Mouse (Mus musculus) MEL (cell line): ENCODE measurements around the gene Neurl2. TPM values are rescaled to one million over a fixed set of nuclear protein-coding genes. Genes with fewer than 3 reads are reported as not detected.

ENCODE experiments used
- DNase-seq: peaks from one replicate; pipeline ENCODE4 v3.0.0; 2011; ENCODE audit warnings: low read depth, low spot score
- H3K27ac ChIP-seq: 2 replicates; pipeline ENCODE4 v1.5.1; 2012; ENCODE audit warnings: low read depth, mild to moderate bottlenecking, control low read depth, low read length, moderate library complexity; ENCODE audit not compliant: control insufficient read depth
- H3K27me3 ChIP-seq, 2 experiments: fragments of 150-350 bp in 1 of 2; sonication (generic) in 1 of 2; 2 replicates each; pipeline ENCODE4 v1.6.1; 2012; ENCODE audit warnings: low read length in 2 of 2, mild to moderate bottlenecking in 2 of 2, improper control_type of control experiment in 1 of 2, moderate library complexity in 1 of 2; ENCODE audit not compliant: insufficient read depth in 2 of 2, control insufficient read depth in 1 of 2
- H3K36me3 ChIP-seq, 2 experiments: 2 replicates each; pipeline ENCODE4 v1.6.1; 2012 to 2014; ENCODE audit warnings: low read length in 2 of 2, improper control_type of control experiment in 1 of 2, inconsistent platforms in 1 of 2, mild to moderate bottlenecking in 1 of 2; ENCODE audit not compliant: insufficient read depth in 2 of 2, control insufficient read depth in 1 of 2
- H3K4me1 ChIP-seq, 2 experiments: fragments of 150-350 bp in 1 of 2; sonication (generic) in 1 of 2; 2 replicates each; pipeline ENCODE4 v1.6.1; 2012; ENCODE audit warnings: low read length in 2 of 2, improper control_type of control experiment in 1 of 2, mild to moderate bottlenecking in 1 of 2; ENCODE audit not compliant: insufficient read depth in 2 of 2, control insufficient read depth in 1 of 2
- H3K4me3 ChIP-seq, 2 experiments: fragments of 150-350 bp in 1 of 2; sonication (generic) in 1 of 2; 2 replicates each; pipeline ENCODE4 v1.5.1; 2012; ENCODE audit warnings: low read depth in 2 of 2, low read length in 2 of 2, mild to moderate bottlenecking in 2 of 2, moderate library complexity in 2 of 2, control low read depth in 1 of 2, improper control_type of control experiment in 1 of 2; ENCODE audit not compliant: control insufficient read depth in 1 of 2, insufficient read depth in 1 of 2
- H3K79me2 ChIP-seq: 2 replicates; pipeline ENCODE4 v1.6.1; 2012; ENCODE audit warnings: mild to moderate bottlenecking, low read length, moderate library complexity; ENCODE audit not compliant: control insufficient read depth, poor library complexity, insufficient read depth
- H3K9ac ChIP-seq: 2 replicates; pipeline ENCODE4 v1.6.1; 2012; ENCODE audit warnings: low read depth, mild to moderate bottlenecking, control low read depth, low read length, moderate library complexity; ENCODE audit not compliant: control insufficient read depth, poor library complexity, severe bottlenecking
- H3K9me3 ChIP-seq: fragments of 150-350 bp; sonication (generic); replicated peaks from 2 replicates; pipeline ENCODE4 v1.6.1; 2012; ENCODE audit warnings: mild to moderate bottlenecking, low read length, improper control_type of control experiment, moderate library complexity; ENCODE audit not compliant: insufficient read depth
- CHD1 ChIP-seq: IDR thresholded peaks from 2 replicates; pipeline ENCODE4 v1.6.1; 2012; ENCODE audit warnings: low read depth, mild to moderate bottlenecking, inconsistent platforms, low read length, improper control_type of control experiment
- CTCF ChIP-seq, 3 experiments: IDR thresholded peaks in 2 of 3; conservative IDR thresholded peaks in 1 of 3; 2 replicates each; pipeline ENCODE4 v1.5.1; 2011 to 2012; ENCODE audit warnings: low read length in 3 of 3, low read depth in 2 of 3, mild to moderate bottlenecking in 2 of 3, improper control_type of control experiment in 1 of 3, inconsistent platforms in 1 of 3, mixed read lengths in 1 of 3, moderate library complexity in 1 of 3; ENCODE audit not compliant: control insufficient read depth in 1 of 3, insufficient read depth in 1 of 3, poor library complexity in 1 of 3, severe bottlenecking in 1 of 3
- E2F4 ChIP-seq: IDR thresholded peaks from 2 replicates; pipeline ENCODE4 v1.6.1; 2011; ENCODE audit warnings: low read depth, low read length, improper control_type of control experiment, borderline replicate concordance
- ELF1 ChIP-seq: IDR thresholded peaks from 2 replicates; pipeline ENCODE4 v1.6.1; 2014; ENCODE audit warnings: low read depth, mild to moderate bottlenecking, inconsistent platforms, low read length, improper control_type of control experiment, moderate library complexity
- ETS1 ChIP-seq: IDR thresholded peaks from 2 replicates; pipeline ENCODE4 v1.6.1; 2012; ENCODE audit warnings: low read depth, mild to moderate bottlenecking, inconsistent platforms, low read length, improper control_type of control experiment, moderate library complexity
- GABPA ChIP-seq: IDR thresholded peaks from 2 replicates; pipeline ENCODE4 v1.6.1; 2012; ENCODE audit warnings: low read depth, mild to moderate bottlenecking, inconsistent platforms, low read length, improper control_type of control experiment, moderate library complexity
- JUND ChIP-seq: IDR thresholded peaks from 2 replicates; pipeline ENCODE4 v1.6.1; 2011; ENCODE audit warnings: low read depth, mild to moderate bottlenecking, improper control_type of control experiment, low read length
- MAFK ChIP-seq: IDR thresholded peaks from 2 replicates; pipeline ENCODE4 v1.6.1; 2011; ENCODE audit warnings: low read depth, mild to moderate bottlenecking, low read length, improper control_type of control experiment, borderline replicate concordance
- MAZ ChIP-seq: IDR thresholded peaks from 2 replicates; pipeline ENCODE4 v1.6.1; 2012; ENCODE audit warnings: low read depth, mild to moderate bottlenecking, inconsistent platforms, low read length, improper control_type of control experiment
- SIN3A ChIP-seq: IDR thresholded peaks from 2 replicates; pipeline ENCODE4 v1.6.1; 2012; ENCODE audit warnings: low read length, improper control_type of control experiment, inconsistent platforms
- TBP ChIP-seq: IDR thresholded peaks from 2 replicates; pipeline ENCODE4 v1.8.0; 2011; ENCODE audit warnings: low read depth, low read length, improper control_type of control experiment
- TCF12 ChIP-seq: IDR thresholded peaks from 2 replicates; pipeline ENCODE4 v1.6.1; 2014; ENCODE audit warnings: low read depth, mild to moderate bottlenecking, inconsistent platforms, low read length, improper control_type of control experiment, moderate library complexity
- USF2 ChIP-seq, 2 experiments: IDR thresholded peaks; 2 replicates each; pipeline ENCODE4 v1.6.1; 2011 to 2012; ENCODE audit warnings: improper control_type of control experiment in 2 of 2, low read length in 2 of 2, borderline replicate concordance in 1 of 2, inconsistent platforms in 1 of 2, low read depth in 1 of 2, mild to moderate bottlenecking in 1 of 2; ENCODE audit not compliant: insufficient read depth in 1 of 2
- ZC3H11A ChIP-seq: IDR thresholded peaks from 2 replicates; pipeline ENCODE4 v1.6.1; 2012; ENCODE audit warnings: low read depth, mild to moderate bottlenecking, inconsistent platforms, low read length, improper control_type of control experiment
- ZKSCAN1 ChIP-seq: IDR thresholded peaks from 2 replicates; pipeline ENCODE4 v1.6.1; 2012; ENCODE audit warnings: low read depth, mild to moderate bottlenecking, inconsistent platforms, low read length, improper control_type of control experiment, moderate library complexity
- ZNF384 ChIP-seq: IDR thresholded peaks from 2 replicates; pipeline ENCODE4 v1.6.1; 2012; ENCODE audit warnings: low read depth, mild to moderate bottlenecking, inconsistent platforms, low read length, improper control_type of control experiment
- polyA plus RNA-seq, 2 experiments: library from polyadenylated mRNA; stranded (reverse) in 1 of 2; unstranded in 1 of 2; fragments of >175 nt in 1 of 2; fragments of >200 nt in 1 of 2; gene quantifications; 2 replicates each; pipeline versions ENCODE4 v1.2.1 to v1.2.4; 2012; ENCODE audit warnings: low replicate concordance in 2 of 2, low read depth in 1 of 2; ENCODE audit not compliant: insufficient read length in 2 of 2, insufficient read depth in 1 of 2, missing spikeins in 1 of 2
- total RNA-seq: library from RNA; depleted of rRNA; stranded (reverse); fragments of 300-350 nt; gene quantifications from 2 replicates; pipeline ENCODE4 v1.2.3, GENCODE M21; 2012

Neurl2 gene
- total and polyA plus RNA-seq, 3 experiments = 1.6 to 2.6 TPM; not detected in 1

GRCm38 (mm10) chr2:164803921-164804313 lies 29.3 kb downstream of the Neurl2 start:
- Histone ChIP-seq H3K9ac (peak overlapping the region; percentile 86), H3K9me3 (no peaks in the 10 kb centered on the region), H3K4me1 (peaks cover 7 to 17% of the 10 kb centered on the region in 2 experiments; a peak in 3 of 4 replicates), H3K27ac (peak overlapping the region; percentile 79), H3K27me3 (no peaks in the 10 kb centered on the region), H3K4me3 (peak overlapping the region; percentile 71 to 78), H3K36me3 (peaks cover 0 to 18% of the 10 kb centered on the region in 2 experiments; a peak in 3 of 4 replicates), H3K79me2 (peaks cover 30% of the 10 kb centered on the region)
- TF ChIP-seq JUND (no peak), CTCF (IDR thresholded peaks at IDR 0.05 in 2 of 3, conservative IDR thresholded peaks at IDR 0.05 in 1 of 3; ENCODE audit: control insufficient read depth in 1 of 3, insufficient read depth in 1 of 3, low read depth in 2 of 3, low read length in 3 of 3, poor library complexity in 1 of 3, severe bottlenecking in 1 of 3) (no peak), MAZ (no peak), TBP (no peak), ETS1 (no peak), ZKSCAN1 (no peak), CHD1 (no peak), TCF12 (no peak), ZNF384 (no peak), ZC3H11A (no peak), SIN3A (no peak), GABPA (no peak), E2F4 (no peak)
- peak; percentile 55 for DNase-seq

GRCm38 (mm10) chr2:164803201-164803920 lies 29.9 kb downstream of the Neurl2 start:
- Histone ChIP-seq H3K27me3 (no peaks in the 10 kb centered on the region), H3K4me3 (peak overlapping the region; percentile 71 to 78), H3K27ac (no peak overlapping the region; the same call in 1 of the 2 replicates), H3K79me2 (peaks cover 30% of the 10 kb centered on the region), H3K36me3 (peaks cover 0 to 18% of the 10 kb centered on the region in 2 experiments; a peak in 3 of 4 replicates), H3K9ac (peak overlapping the region; percentile 86), H3K9me3 (no peaks in the 10 kb centered on the region), H3K4me1 (peaks cover 7 to 17% of the 10 kb centered on the region in 2 experiments; a peak in 3 of 4 replicates)
- DNase-seq = no peak
- TF ChIP-seq MAFK (no peak), ZNF384 (peak; percentile 80), ELF1 (no peak), USF2 (IDR thresholded peaks at IDR 0.05; ENCODE audit: borderline replicate concordance in 1 of 2, insufficient read depth in 1 of 2, low read depth in 1 of 2, low read length in 2 of 2) (no peak)
